Mouse (Mus musculus): ENCODE data around the gene Polm.

Gene Polm

DNA sequence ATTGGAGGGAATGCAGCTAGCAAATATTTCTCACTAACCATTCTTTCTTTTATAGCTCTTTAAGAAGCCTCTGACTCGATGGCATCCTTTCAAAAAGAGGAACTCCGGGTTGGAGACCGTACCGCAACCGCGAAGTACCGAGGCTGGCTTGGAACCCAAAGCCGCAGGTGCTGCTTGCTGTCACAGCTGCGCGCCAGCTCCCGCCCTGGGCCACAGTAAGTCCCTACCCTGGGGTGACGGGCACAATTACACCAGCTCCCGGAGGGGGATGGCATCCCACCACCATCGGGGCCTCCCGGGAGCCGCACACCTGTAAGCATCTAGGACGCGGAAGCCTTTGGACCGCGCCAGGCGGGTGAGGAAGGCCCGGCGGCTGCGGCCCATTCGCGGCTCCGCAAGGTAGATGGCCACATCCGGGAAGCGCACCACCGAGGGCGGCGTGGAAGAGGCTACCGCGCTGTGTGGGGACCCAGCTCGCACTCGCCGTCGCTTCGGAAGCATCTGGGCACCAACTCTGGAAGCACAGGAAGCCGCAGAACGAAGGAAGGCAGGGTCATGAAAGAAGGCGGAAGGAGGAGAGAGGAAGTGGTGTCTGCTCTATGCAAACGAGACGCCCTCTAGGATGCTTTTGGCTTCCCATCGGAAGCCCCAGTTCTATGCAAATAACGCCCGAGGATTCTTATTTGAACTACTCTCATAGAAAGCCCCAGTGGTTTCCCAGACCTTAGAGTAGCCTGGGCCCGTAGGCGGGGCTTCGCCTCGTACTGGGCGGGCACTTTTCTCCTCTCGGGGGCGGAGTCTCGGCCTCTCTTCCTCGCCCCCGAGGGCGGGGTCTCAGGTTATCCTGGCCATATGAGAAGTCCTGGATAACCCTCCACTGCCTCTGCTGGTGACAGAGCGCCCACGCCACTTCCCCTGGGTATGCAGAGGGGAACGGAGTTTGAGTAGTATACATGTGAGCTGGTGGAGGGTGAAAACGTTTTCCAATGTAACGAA lies at the start of gene Polm:
Gene Polm, minus strand, starts transcription at position 766 of the 996 bp plus-strand sequence.
- peak; percentile 95 for DNase-seq (ENCODE audit: low read depth, low spot score)

DNA sequence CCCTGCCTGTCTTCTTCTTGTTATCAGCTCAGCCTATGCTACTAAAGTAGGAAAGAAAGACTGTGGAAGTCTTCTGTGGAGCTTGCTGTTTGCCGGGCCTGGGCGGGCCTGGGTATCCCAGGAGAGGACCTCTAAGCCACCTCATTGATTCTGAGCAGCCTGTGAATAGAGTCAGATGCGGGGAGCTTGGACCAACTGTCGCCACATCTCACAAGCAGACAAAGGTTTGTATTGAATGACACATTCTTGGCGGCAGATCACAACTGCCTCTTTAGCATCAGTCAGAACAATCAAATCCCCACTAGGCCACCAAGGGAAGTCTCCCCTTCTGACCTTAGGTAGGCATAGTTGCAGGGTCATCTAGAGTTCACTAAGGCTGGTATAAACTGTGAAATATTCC lies 49.4 kb upstream of the Polm start:
- no peak for DNase-seq (ENCODE audit: low read depth, low spot score)

DNA sequence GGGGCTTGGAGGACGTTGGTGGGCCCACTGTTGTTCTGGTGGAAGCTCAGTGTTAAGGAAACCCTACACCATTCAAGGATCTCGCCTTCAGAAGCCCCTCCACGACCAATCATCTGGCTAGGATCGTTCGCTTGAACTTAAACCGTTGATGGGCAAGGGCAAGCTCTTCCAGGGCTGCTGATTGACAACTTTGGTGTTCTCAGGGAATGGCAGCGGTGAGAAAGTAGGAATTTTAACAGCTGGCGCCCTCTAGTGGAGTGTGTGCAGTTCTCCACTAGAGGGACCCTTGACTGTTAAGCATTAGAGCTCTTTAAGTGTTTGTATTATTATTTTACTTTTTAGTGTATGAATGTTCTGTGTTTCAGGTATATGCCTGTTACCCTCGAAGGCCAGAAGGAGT lies 48.4 kb upstream of the Polm start:
- DNase-seq (ENCODE audit: low read depth, low spot score) = peak; percentile 49

DNA sequence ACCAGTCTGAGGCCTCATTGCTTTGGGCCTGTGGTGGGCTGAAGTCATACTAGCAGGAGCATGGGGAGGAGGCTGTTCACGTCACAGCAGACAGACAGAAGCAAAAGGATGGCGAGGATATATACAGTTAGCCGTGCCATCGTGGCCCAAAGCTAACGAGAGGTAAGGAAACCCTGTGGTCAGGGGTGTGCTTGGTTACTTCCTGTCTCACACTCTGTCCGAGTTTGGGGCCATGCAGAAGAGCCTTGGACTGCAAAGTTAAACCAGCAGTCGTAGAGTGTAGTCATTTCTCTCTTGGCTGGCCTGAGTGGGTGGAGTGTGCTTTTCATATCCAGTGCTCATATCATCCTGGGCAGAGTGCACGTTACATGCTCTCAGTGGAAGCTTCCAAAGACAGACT lies 44.7 kb upstream of the Polm start:
- no peak for DNase-seq (ENCODE audit: low read depth, low spot score)

DNA sequence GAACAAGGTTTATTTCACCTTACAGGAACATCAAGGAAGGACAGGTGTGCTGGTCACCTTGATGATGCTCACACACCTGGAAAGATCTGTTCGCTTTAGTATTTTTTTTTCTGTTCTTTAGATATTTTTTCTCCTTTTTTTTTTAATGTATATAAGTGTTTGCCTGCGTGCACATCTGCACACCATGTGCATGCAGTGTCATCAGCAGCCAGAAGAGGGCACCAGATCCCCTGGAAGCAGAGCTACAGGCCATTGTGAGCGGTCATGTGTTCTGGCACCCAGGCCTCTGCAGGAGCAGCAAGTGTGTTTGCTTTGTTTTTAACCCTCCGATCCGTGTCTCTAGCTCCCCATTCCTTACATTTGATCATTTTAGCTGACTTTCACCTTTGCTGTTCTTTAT lies 42.1 kb upstream of the Polm start:
- DNase-seq (ENCODE audit: low read depth, low spot score) = peak; percentile 87

DNA sequence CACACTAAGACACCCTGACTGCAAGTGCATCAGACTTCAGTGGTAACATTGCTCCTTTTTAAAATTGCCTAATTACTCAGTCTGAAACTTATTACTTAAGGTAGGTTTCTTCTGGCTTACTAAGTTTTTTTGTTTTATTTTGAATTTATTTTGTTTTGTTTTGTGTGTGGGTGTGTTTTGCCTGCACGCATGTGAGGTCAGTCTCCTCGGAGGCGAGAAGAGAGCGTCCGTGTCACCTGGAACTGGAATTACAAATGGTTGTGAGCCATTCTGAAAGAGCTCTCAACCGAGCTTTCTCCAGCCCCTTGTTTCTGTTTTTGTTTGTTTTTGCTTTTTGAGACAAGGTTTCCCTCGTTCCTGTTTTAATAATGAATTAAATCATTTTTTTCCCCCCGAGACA lies 40.8 kb upstream of the Polm start:
- DNase-seq (ENCODE audit: low read depth, low spot score) = no peak

DNA sequence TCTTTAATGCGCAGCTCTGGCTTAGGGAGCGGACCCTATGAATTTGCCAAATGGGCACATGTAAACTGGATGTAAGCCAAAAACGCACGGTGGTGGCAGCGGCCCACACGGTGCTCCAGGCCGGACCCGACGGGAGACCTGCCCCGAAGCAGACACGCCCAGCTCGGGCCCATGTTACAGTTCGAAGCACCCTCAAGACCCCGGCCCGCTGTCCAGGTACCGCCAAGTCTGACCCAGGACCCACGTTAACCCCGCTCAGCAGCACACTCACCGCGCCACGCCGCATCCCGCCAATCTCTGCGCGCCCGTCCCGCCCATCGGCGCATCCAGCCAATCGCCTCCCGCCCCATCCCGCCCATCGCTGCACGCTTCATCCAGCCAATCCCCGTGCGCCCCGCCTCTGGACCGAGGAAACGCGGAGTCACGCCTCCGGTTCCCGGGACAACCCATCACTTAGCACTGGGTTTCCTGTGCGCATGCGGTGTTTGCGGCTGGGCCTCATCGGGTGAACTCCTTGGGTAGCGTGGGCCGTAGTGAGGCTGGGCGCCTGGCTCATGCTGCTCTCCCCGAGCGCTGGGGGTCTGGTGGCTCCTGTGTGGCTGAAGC lies 40.2 kb upstream of the Polm start, which contains the start of gene Pold2:
Gene Pold2, minus strand, starts transcription at position 372 of the 606 bp plus-strand sequence.
- DNase-seq (ENCODE audit: low read depth, low spot score) = peak; percentile 99

DNA sequence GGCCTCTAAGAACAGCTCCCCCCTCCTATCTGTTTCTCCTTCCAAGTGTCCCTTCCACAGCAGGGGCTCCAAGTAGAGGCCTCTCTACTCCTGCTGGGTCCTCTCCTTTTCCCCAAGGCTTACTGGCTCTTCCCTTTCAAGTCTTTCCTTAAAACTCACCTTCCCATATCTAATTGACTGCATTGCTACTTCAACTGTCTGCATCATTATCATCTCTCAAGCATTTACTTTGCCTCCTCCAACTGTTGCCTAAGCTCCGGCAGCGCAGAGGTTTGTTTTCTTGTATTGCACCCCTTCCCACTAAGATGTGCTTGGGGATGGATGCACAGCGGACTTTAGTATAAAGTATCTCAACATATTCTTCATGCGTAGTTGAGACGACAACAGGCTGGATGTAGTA lies 39.6 kb upstream of the Polm start:
- DNase-seq (ENCODE audit: low read depth, low spot score) = no peak

DNA sequence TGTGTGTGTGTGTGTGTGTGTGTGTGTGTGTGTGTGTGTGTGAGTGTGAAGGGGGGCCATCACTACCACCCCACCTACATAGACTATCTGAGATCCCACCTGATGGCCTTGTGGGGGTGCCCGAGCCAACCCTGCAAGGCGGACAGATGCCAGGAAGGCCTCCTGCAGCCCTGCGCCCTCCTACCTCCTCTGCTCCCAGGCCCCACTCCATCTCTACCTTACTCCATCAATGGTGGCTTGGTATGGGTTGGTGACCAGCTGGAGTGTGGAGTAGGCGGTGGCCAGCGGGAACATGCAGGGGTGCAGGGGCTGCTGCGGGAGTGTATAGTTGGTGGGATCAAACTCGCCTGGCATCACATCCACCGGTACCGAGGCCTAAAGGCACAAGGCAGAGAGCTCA lies 35.4 kb upstream of the Polm start:
- no peak for DNase-seq (ENCODE audit: low read depth, low spot score)

DNA sequence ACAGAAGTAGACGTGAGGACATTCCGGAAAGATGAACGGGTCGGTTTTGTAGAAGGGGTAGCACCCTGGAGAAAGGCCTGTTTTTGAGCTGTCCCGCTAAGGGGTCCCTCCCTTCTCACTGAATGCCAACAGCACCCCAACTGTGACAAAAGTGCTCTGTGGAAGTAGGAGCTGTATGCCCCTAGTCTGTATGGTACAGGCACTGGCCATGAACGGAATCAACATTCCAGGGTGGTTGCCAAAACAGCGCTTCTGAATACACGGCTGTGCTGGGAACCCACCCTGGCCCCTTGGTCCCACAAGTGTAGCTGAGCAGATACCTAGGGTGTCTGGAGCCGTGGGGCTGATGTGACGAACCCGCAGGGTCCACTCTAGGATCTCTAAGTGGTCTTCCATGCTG lies 34.9 kb upstream of the Polm start:
- DNase-seq (ENCODE audit: low read depth, low spot score) = no peak

DNA sequence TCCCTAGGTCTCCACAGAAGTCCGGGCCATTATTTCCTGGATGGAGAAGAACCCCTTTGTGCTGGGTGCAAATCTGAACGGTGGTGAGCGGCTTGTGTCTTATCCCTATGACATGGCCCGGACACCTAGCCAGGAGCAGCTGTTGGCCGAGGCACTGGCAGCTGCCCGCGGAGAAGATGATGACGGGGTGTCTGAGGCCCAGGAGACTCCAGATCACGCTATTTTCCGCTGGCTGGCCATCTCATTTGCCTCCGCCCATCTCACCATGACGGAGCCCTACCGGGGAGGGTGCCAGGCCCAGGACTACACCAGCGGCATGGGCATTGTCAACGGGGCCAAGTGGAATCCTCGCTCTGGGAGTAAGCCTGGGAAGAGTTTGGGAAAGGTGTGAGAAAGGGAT lies 32.3 kb upstream of the Polm start:
- DNase-seq (ENCODE audit: low read depth, low spot score) = no peak

DNA sequence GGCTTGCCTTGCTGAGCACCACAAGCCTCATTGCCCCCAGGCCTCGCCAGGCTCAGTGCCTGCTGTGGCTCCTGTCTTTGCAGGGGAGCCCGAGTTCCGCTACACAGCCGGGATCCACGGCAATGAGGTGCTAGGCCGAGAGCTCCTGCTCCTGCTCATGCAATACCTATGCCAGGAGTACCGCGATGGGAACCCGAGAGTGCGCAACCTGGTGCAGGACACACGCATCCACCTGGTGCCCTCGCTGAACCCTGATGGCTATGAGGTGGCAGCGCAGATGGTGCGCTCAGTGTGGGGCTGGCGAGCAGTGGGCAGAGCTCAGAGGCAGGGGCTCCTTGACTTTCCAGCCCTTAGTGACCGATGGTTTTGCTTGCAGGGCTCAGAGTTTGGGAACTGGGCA lies 31.5 kb upstream of the Polm start:
- DNase-seq (ENCODE audit: low read depth, low spot score) = no peak

DNA sequence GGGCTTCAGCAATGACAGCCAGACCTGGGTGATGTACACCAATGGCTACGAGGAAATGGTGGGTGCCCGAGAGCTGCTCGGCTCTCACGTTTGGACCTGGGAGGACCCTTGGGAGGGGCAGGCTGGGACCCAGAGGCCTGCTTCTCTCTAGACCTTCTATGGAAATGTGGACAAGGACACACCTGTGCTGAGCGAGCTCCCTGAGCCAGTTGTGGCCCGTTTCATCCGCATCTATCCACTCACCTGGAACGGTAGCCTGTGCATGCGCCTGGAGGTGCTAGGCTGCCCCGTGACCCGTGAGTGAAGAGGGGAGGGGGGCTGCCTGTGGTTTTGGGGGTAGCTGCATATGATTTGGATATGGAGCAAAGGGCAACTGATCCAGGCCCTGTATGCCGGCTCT lies 30.5 kb upstream of the Polm start:
- DNase-seq (ENCODE audit: low read depth, low spot score) = no peak

DNA sequence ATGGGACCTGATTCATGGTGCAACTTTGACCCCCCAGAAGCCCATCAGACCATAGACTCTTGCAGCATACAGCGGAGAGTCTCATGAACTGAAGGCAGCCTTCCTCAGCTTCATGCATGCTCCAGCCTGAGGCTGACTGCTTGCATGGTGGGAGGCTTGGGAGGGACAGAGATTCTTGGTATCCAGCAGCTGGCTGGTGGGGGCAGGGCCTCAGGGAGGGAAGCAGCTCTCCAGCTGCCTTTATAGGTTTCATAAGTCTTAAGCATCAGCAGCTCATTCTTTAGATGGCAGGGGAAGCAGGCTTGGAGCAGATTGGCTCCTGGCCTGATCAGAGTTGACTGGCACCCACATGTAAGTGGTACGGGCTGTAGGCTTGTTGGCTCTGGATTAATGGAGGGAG lies 29.4 kb upstream of the Polm start:
- DNase-seq (ENCODE audit: low read depth, low spot score) = no peak

DNA sequence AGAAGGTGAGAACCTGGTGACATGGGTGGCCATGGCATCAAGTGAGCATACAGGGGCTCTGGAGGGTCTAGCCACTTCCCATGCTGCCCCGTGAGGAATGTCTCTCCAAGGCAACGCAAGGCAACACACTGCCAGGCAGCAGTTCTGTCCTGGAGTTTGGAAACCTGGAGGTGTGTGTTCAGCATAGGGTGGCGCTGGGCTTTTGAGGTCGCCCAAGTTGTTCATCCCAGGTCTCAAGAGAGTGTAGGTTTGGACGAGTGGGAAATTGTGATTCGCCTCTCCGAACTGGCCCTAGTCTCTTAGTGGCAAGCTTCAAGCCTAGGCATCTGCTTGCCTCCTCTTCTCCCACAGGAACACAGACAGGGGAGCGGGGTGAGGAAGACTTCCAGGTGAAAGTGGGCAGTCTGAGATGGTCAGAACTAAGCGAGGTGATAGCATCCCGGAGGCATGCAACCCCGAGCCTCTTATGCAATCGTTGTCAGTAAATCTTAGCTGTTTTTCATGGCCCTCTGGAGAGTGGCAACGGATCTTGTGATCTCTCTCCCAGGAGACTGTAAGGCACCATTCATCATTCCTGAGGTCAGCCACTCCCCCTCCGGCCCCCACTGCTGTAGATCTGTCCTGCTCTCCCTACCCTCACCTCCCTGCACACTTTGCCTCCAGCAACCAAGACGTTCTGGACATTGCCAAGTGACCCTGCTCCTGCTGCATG lies 24.7 kb upstream of the Polm start:
- DNase-seq (ENCODE audit: low read depth, low spot score) = no peak

DNA sequence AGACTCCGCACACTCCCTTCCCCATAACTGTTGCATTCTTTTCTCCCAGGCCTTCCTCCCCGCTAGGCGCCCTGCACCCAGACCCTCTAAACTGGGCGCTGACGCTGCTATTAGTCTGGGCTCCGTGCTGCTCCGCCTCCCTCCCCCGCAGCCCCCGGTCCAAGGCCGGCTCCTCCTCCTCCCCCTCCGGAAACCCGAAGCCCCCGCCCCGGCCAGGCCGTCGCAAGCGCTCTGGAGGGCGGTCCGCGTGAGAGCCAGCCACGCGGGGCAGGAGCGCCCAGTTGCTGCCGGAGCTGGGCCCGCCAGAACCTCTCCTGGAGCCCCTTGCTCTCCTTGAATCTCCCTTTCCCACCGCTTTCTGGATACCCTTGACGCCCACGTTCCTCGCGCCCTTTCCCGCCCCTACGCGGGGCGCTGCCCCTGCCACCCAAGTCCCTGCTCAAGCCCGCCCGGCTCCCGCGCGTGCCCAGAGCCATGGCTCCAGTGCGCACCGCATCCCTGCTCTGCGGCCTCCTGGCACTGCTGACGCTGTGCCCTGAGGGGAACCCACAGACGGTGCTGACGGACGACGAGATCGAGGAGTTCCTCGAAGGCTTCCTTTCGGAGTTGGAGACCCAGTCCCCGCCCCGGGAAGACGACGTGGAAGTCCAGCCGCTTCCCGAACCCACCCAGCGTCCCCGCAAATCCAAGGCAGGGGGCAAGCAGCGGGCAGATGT lies 24.0 kb upstream of the Polm start, which contains the start of gene Aebp1:
Gene Aebp1, plus strand, starts transcription at position 270 of the 716 bp plus-strand sequence.
- no peak for DNase-seq (ENCODE audit: low read depth, low spot score)

DNA sequence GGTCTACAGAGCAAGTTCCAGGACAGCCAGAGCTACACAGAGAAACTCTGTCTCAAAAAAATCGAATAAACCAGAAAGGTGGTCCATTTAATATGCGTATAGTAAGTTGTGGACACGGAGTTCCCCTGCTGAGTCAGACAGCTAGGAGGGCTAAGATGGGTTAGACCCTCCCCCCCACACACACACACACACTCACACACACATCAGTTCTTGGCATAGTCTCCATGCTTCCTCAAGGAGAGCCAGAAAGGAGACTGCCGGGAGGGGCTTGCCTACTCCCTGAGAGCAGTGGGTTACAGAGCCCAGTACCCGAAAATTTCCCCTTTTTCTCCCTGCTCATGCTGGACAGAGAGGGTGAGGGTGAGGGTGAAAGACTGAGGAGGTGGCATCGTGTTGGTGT lies 22.8 kb upstream of the Polm start:
- DNase-seq (ENCODE audit: low read depth, low spot score) = no peak

DNA sequence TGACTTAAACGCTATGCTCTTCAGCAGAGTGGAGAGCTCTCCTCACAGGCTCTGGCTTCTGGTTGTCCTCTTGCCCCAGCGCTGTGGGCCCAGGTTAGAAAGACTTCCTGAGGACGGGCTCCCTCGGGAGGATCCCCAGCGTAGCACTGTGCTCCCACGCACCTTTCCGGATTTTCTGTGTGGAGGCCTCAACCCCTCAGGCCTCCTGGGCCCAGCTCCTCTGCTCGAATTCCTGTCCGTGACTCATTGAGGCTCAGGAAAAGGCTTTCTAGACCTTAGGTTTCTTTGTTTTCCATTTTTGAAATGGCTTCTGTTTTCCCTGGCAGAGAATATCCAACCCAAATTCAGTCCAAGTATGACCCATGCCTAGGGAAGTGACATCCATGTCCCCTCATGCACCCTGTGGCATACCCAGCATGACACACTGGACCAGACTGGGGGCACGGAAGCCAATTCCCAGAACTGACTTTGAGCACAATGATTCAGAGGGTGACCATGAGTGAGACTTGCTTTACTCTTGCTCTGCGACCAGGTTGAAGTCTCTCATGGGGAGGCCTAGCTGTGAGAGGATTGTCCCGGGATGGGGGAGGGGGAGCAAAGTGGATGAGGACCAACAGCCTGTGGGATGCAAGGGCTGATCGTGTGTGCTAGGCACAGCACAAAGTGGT lies 22.2 kb upstream of the Polm start:
- no peak for DNase-seq (ENCODE audit: low read depth, low spot score)

DNA sequence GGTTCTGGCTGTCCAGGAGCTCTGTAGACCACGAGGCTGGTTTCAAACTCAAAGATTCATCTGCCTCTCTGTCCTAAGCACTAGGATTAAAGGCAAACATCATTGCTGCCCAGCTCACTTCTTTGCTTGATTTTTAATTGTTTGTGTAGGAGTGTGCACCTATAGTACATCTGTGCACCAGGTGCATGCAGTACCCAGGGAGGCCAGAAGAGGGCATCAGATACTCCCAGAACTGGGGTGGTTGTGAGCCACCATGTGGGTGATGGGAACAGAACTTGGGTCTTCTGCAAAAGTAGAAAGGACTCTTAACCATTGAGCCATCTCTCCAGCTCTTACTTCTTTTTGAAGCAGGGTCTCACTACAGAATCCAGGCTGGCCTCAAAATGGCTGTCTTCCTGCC lies 20.9 kb upstream of the Polm start:
- peak; percentile 25 for DNase-seq (ENCODE audit: low read depth, low spot score)

DNA sequence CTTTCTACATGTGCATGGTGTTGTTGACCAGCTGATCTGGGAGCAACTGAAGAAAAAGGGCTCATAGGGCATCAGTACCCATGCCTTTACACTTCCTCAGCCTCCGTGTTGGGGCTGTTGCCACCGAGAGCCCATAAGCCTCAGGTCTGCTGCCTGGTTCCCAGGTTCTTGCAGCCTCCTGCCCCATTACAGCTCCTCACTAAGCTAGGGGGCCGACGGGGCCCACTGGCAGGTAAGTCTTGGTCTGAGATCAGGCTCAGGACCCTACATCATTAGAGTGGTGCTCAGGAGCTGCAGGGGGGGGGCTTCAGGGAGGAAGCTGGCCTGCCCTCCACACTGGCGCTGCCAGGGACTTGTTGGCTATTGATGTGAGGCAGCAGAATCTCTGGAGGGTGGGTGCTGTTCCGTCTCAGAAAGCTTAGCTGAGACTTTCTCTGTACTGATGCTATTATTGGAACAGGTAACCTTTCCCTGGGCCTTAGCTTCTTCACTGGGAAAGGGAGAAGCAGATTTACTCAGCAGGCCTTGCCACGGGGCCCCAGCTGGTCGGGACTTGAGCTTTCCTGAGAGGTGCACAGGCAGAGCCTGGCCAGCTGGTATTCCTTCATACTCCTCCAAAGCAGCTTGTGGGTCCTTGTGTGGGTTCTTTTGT lies 18.8 kb upstream of the Polm start:
- DNase-seq (ENCODE audit: low read depth, low spot score) = no peak

DNA sequence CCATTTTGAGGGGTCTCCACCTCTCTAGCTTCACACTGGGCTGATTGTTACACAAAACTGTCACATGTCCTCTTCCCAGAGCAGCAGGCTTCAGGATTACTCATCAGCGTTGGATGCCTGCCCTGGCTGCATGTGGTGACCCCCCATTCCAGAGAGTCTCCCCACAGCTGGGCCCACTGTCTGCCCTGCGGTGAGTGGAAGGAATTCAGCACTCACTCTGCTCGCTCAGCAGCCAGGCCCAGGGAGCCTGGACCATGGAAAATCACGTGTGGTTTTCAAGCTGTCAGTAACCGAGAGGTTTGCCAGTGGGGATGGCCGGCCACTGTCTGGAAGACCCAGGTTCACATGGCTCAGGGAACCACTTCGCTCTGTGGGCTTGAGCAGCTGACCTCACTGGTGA lies 18.1 kb upstream of the Polm start:
- no peak for DNase-seq (ENCODE audit: low read depth, low spot score)
